Mouse (Mus musculus): Measurements from ENCODE around the gene Hist2h2ac. TPM values are rescaled to one million over a fixed set of nuclear protein-coding genes. Genes with fewer than 3 reads are reported as not detected.
A peak's percentile ranks its signal among the peaks of the same experiment; 100 is the strongest.
"Not testable (repeated sequence)": the region's sequence is repeated elsewhere in the genome, so short reads cannot be mapped to it uniquely, and the experiment has no call there.

Gene Hist2h2ac
- polyA plus RNA-seq, 1 experiment: 8.5 TPM

GRCm38 (mm10) chr3:96234914-96235313 lies 14.2 kb upstream of the Hist2h2ac start:
- H3K36me3 ChIP-seq (ENCODE audit: control insufficient read depth): peaks cover 2% of the 10 kb centered on the region; the same call in 1 of the 2 replicates
- TF ChIP-seq TAL1 (IDR thresholded peaks at IDR 0.05; ENCODE audit: low read length): no peak
- no peak for TF ChIP-seq GATA1 (IDR thresholded peaks at IDR 0.05; ENCODE audit: low read length)
- H3K4me1 ChIP-seq (ENCODE audit: control insufficient read depth): peaks cover 44% of the 10 kb centered on the region
- H3K27me3 ChIP-seq (ENCODE audit: control insufficient read depth): no peaks in the 10 kb centered on the region
- H3K9me3 ChIP-seq (ENCODE audit: control insufficient read depth, low read length): no peaks in the 10 kb centered on the region
- peak overlapping the region; percentile 65 for H3K4me3 ChIP-seq (replicated peaks)

- Histone ChIP-seq H3K4me3 (replicated peaks) (no peak overlapping the region), H3K9me3 (ENCODE audit: control insufficient read depth, low read length) (no peaks in the 10 kb centered on the region), H3K4me1 (ENCODE audit: control insufficient read depth) (peaks cover 41% of the 10 kb centered on the region), H3K36me3 (ENCODE audit: control insufficient read depth) (peaks cover 19% of the 10 kb centered on the region), H3K27me3 (ENCODE audit: control insufficient read depth) (no peaks in the 10 kb centered on the region)
- TF ChIP-seq TAL1 (IDR thresholded peaks at IDR 0.05; ENCODE audit: low read length): no peak
- TF ChIP-seq GATA1 (IDR thresholded peaks at IDR 0.05; ENCODE audit: low read length): no peak
Observed at GRCm38 (mm10) chr3:96231758-96232120, 11.1 kb upstream of the Hist2h2ac start.

GRCm38 (mm10) chr3:96230910-96231757 lies 10.5 kb upstream of the Hist2h2ac start:
- no peaks in the 10 kb centered on the region for H3K27me3 ChIP-seq (ENCODE audit: control insufficient read depth)
- no peak overlapping the region for H3K4me3 ChIP-seq (replicated peaks)
- TF ChIP-seq TAL1 (IDR thresholded peaks at IDR 0.05; ENCODE audit: low read length) (no peak), GATA1 (IDR thresholded peaks at IDR 0.05; ENCODE audit: low read length) (no peak)
- peaks cover 22% of the 10 kb centered on the region for H3K36me3 ChIP-seq (ENCODE audit: control insufficient read depth)
- H3K4me1 ChIP-seq (ENCODE audit: control insufficient read depth): peaks cover 42% of the 10 kb centered on the region
- no peaks in the 10 kb centered on the region for H3K9me3 ChIP-seq (ENCODE audit: control insufficient read depth, low read length)

- H3K4me3 ChIP-seq (replicated peaks): no peak overlapping the region
- H3K9me3 ChIP-seq (ENCODE audit: control insufficient read depth, low read length): no peaks in the 10 kb centered on the region
- H3K4me1 ChIP-seq (ENCODE audit: control insufficient read depth): peaks cover 43% of the 10 kb centered on the region
- H3K36me3 ChIP-seq (ENCODE audit: control insufficient read depth): peaks cover 26% of the 10 kb centered on the region
- no peaks in the 10 kb centered on the region for H3K27me3 ChIP-seq (ENCODE audit: control insufficient read depth)
- TF ChIP-seq GATA1 (IDR thresholded peaks at IDR 0.05; ENCODE audit: low read length): no peak
- no peak for TF ChIP-seq TAL1 (IDR thresholded peaks at IDR 0.05; ENCODE audit: low read length)
Observed at GRCm38 (mm10) chr3:96230404-96230803, 9.7 kb upstream of the Hist2h2ac start.

- H3K36me3 ChIP-seq (ENCODE audit: control insufficient read depth): peaks cover 42% of the 10 kb centered on the region
- H3K4me3 ChIP-seq (replicated peaks): no peak overlapping the region
- no peak for TF ChIP-seq GATA1 (IDR thresholded peaks at IDR 0.05; ENCODE audit: low read length)
- no peak for TF ChIP-seq TAL1 (IDR thresholded peaks at IDR 0.05; ENCODE audit: low read length)
- H3K27me3 ChIP-seq (ENCODE audit: control insufficient read depth): no peaks in the 10 kb centered on the region
- H3K9me3 ChIP-seq (ENCODE audit: control insufficient read depth, low read length): no peaks in the 10 kb centered on the region
- H3K4me1 ChIP-seq (ENCODE audit: control insufficient read depth): peaks cover 53% of the 10 kb centered on the region
Observed at GRCm38 (mm10) chr3:96228828-96229227, 8.1 kb upstream of the Hist2h2ac start.

- H3K4me1 ChIP-seq (ENCODE audit: control insufficient read depth): peaks cover 67% of the 10 kb centered on the region
- TF ChIP-seq GATA1 (IDR thresholded peaks at IDR 0.05; ENCODE audit: low read length): no peak
- TF ChIP-seq TAL1 (IDR thresholded peaks at IDR 0.05; ENCODE audit: low read length): no peak
Observed at GRCm38 (mm10) chr3:96226695-96227648, 6.3 kb upstream of the Hist2h2ac start.

GRCm38 (mm10) chr3:96225421-96225820 lies 4.7 kb upstream of the Hist2h2ac start:
- H3K36me3 ChIP-seq (ENCODE audit: control insufficient read depth): peaks cover 49% of the 10 kb centered on the region
- H3K4me3 ChIP-seq (replicated peaks): peak overlapping the region; percentile 81
- H3K27me3 ChIP-seq (ENCODE audit: control insufficient read depth): no peaks in the 10 kb centered on the region
- TF ChIP-seq TAL1 (IDR thresholded peaks at IDR 0.05; ENCODE audit: low read length): no peak
- TF ChIP-seq GATA1 (IDR thresholded peaks at IDR 0.05; ENCODE audit: low read length): no peak
- H3K4me1 ChIP-seq (ENCODE audit: control insufficient read depth): peaks cover 71% of the 10 kb centered on the region
- no peaks in the 10 kb centered on the region for H3K9me3 ChIP-seq (ENCODE audit: control insufficient read depth, low read length)

More at GRCm38 (mm10) chr3:96226695-96227648, 6.3 kb upstream of the Hist2h2ac start:
- no peak overlapping the region for H3K4me3 ChIP-seq (replicated peaks)
- H3K9me3 ChIP-seq (ENCODE audit: control insufficient read depth, low read length): no peaks in the 10 kb centered on the region
- no peaks in the 10 kb centered on the region for H3K27me3 ChIP-seq (ENCODE audit: control insufficient read depth)
- H3K36me3 ChIP-seq (ENCODE audit: control insufficient read depth): peaks cover 49% of the 10 kb centered on the region

GRCm38 (mm10) chr3:96222774-96223173 lies 2.1 kb upstream of the Hist2h2ac start:
- H3K4me1 ChIP-seq (ENCODE audit: control insufficient read depth): peaks cover 82% of the 10 kb centered on the region
- H3K27me3 ChIP-seq (ENCODE audit: control insufficient read depth): no peaks in the 10 kb centered on the region
- no peak for TF ChIP-seq TAL1 (IDR thresholded peaks at IDR 0.05; ENCODE audit: low read length)
- no peak for TF ChIP-seq GATA1 (IDR thresholded peaks at IDR 0.05; ENCODE audit: low read length)
- H3K4me3 ChIP-seq (replicated peaks): peak overlapping the region; percentile 81
- H3K36me3 ChIP-seq (ENCODE audit: control insufficient read depth): peaks cover 41% of the 10 kb centered on the region
- no peaks in the 10 kb centered on the region for H3K9me3 ChIP-seq (ENCODE audit: control insufficient read depth, low read length)

- H3K4me1 ChIP-seq (ENCODE audit: control insufficient read depth): peaks cover 78% of the 10 kb centered on the region
- peak overlapping the region; percentile 81 for H3K4me3 ChIP-seq (replicated peaks)
- no peaks in the 10 kb centered on the region for H3K9me3 ChIP-seq (ENCODE audit: control insufficient read depth, low read length)
- H3K27me3 ChIP-seq (ENCODE audit: control insufficient read depth): no peaks in the 10 kb centered on the region
- TF ChIP-seq GATA1 (IDR thresholded peaks at IDR 0.05; ENCODE audit: low read length): no peak
- peaks cover 32% of the 10 kb centered on the region for H3K36me3 ChIP-seq (ENCODE audit: control insufficient read depth)
Observed at GRCm38 (mm10) chr3:96221640-96222038, 959 bp upstream of the Hist2h2ac start.

- H3K9me3 ChIP-seq (ENCODE audit: control insufficient read depth, low read length); H3K27me3 ChIP-seq (ENCODE audit: control insufficient read depth): not testable (repeated sequence)
- H3K4me3 ChIP-seq (replicated peaks): peak overlapping the region; percentile 83
- peaks cover 22% of the 10 kb centered on the region for H3K36me3 ChIP-seq (ENCODE audit: control insufficient read depth)
- peaks cover 71% of the 10 kb centered on the region for H3K4me1 ChIP-seq (ENCODE audit: control insufficient read depth)
Observed at GRCm38 (mm10) chr3:96220131-96220764, 432 bp downstream of the Hist2h2ac start.
